Mouse (Mus musculus) hindlimb bud, embryonic 11.5 days (tissue): Measurements from ENCODE around the gene Slco2a1.

Experiments used
- DNase-seq: peaks from one replicate; pipeline ENCODE4 v3.0.0-alpha.2; 2012; ENCODE audit warnings: low read depth, low spot score; ENCODE audit errors: extremely low spot score

Gene Slco2a1

DNA sequence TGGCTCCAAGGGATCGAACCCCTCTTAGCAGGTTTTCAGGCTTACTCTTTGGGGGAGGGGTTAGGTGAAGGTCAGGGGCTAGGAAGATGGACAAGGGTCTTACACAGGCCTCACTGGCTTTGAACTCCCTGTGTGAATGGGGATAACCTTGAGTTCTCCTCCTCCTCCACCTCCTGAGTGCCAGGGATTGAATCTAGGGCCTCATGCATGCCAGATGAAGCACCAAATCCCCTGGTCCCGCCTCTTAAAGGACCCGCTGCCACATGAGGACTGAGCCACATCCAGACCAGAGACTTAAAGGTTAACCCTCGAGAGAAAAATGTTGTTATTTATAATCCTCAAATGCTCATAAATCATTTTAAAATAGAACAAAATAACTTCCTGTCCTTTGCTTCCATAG is 128.4 kb downstream of the Slco2a1 start:
- DNase-seq: no peak

DNA sequence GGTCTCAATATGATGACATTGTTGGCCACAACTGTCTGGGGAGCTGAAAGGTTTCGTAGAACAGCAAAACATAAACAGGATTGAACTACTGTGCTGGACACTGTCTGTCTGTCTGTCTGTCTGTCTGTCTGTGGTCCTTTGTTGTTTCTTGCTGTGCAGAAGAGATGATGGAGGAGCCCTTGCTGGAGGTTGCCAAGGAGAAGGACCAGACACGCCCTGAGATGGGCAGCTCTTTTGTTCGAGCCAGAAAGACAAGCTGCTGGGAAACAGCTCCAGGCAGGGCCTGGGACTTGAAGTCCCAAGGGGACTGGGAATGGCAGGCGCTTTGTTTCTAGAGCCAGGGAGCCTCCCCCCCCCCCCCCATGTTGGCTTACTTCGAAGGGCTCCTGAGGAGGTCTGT is 129.0 kb downstream of the Slco2a1 start:
- DNase-seq: no peak

GRCm38 (mm10) chr9:103117951-103118350 is 129.4 kb downstream of the Slco2a1 start:
- no peak for DNase-seq

DNA sequence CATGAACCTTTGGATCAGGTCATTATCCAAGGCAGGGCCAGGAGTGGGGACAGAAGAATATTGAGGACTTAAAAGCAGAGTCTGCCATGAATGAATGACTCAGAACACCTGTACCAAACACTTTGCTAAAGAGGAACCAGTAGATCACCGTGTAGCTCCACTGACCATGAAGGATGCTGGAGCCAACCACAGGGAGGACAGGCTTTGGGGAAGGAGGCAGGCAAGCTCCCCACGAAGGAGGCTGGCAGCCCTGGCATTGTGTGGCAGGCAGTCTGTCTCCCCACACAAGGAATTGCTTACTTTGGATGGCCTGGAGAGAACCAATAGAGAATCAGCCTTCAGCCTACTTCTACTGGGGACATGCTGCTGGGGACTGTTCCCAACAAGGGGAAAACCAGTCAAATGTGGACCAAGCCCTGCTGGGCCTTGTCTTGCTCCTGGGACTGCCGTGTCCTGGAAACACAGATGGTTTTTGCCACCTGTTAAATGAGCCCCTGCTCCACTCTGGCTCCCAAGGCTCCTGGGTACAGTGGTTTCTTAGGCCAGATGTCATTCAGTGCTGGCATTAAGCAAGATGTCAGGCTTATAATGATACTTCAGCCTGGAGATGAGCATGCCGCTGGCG is 130.3 kb downstream of the Slco2a1 start:
- no peak for DNase-seq

- DNase-seq: no peak
Observed at GRCm38 (mm10) chr9:103119781-103120180, 131.3 kb downstream of the Slco2a1 start.

DNA sequence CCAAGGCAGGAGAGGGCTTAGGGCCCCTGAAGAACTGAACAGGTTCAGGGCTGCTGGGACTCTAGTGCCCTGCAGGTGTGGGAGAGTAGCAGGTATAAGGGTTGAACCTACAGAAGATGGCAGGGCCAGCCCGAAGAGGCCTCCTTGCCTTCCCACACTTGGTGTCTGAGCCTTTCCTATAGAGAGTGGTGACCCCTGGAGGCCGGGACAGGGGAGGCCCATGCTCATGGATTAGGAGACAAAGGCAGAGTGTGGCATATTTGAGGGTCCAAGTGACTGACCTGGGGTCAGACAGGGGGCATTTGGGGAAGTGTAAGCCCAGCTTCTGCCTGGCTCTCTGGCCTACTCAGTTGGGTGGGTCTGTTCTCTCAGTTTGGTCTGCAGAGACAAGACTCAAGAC is 131.7 kb downstream of the Slco2a1 start:
- no peak for DNase-seq

GRCm38 (mm10) chr9:103121546-103121945 is 133.0 kb downstream of the Slco2a1 start:
- DNase-seq: no peak

- DNase-seq: no peak
Observed at GRCm38 (mm10) chr9:103124746-103125145, 136.2 kb downstream of the Slco2a1 start.

DNA sequence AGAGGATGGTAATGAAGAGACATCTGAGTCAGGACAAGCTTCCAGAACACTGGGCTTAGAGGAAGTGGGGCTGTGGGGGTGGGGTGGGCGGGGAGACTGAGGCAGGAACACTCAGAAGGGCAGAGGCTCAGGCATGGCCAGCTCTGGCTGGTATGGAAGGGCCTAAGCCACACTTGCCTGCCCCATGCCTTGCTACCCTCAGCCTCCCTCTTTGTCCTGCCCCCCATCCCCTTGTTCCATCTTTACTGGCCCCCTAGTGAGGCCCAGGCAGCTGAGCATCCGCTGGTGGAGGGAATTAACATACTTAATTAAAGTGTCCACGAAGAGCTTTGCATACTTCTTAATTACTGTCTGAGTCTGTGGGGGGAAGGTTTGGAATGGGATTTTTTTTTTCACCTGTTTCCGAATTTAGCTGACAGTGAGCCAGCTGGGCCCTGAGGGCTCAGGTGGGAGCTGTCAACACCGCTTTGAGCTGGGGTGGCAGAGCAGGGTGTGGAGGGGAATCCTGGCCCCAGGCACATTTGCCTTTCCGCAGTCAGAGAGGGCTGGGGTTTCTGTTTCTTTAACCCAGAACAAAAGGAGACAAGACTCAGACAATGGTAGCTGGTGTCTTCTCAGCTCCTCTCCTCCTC is 145.1 kb downstream of the Slco2a1 start:
- DNase-seq: no peak

- DNase-seq: no peak
Observed at GRCm38 (mm10) chr9:103134450-103135030, 146.0 kb downstream of the Slco2a1 start.

DNA sequence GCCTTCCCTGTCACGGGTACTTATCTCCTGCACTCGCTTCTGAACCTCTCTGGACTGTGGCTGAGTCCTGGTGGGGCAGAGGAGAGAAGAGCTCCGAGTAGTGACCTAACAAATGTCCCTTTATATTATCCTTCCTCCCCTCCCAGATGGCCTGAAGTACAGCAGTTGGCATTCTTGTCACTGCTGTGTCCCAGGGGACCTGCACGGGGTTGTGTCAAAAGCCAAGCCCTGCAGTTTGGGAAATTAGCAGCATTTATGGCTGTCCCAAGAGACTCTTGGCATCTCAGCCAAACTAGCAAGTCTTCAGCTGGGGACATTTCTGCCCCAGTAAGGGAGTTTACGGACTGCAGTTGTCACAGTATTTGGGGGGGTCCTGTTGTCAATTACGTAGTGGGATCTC is 151.0 kb downstream of the Slco2a1 start:
- no peak for DNase-seq

DNA sequence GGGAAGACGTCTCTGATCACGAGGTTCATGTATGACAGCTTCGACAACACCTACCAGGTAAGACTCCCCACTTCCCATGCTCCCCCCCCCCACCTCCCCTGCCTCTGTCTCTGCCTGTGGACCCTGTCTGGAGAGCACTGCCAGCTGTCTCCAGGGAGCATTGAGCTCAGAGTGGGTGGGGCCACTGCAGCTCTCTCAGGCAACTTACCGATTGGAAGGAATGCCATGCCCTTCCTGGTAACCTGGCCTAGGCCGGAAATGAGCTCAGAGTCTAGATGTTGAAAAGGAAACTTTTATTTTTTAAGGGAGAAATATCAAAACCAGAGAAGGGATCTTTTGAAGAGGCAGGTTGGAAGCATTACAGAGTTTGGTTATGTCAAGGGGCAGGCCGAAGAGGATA is 151.9 kb downstream of the Slco2a1 start:
- no peak for DNase-seq

- no peak for DNase-seq
Observed at GRCm38 (mm10) chr9:103141266-103141665, 152.8 kb downstream of the Slco2a1 start.

- DNase-seq: no peak
Observed at GRCm38 (mm10) chr9:103143881-103144280, 155.4 kb downstream of the Slco2a1 start.

DNA sequence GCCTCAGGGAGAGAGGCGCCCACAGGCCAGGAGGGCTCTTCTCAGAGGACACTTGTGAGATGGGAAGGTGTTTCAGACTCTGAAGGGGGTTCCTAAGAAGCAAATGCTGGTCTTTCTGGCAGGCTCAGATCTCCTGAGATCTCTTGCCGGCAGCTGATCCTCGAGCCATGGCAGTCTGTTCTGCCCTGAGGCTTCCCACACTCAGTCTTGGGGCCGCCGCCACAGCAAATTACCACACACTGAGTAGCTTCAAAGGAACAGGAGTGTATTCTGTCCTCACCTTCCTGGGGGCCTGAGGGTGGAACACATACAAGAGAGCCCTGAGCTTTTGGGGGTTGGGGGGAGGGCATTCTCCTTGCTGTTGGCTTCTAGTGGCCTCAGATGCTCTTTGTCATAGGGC is 156.8 kb downstream of the Slco2a1 start:
- DNase-seq: no peak
